Mouse (Mus musculus) liver, embryonic 14.5 days (tissue): ENCODE measurements around the gene Fhl3.

Experiments used
- CTCF ChIP-seq: IDR thresholded peaks from 2 replicates; pipeline ENCODE4 v1.5.1; 2016; ENCODE audit warnings: antibody characterized with exemption, low read depth, control low read depth
- EP300 ChIP-seq: IDR thresholded peaks from 2 replicates; pipeline ENCODE4 v1.6.1; 2016; ENCODE audit warnings: antibody characterized with exemption, low read depth

DNA sequence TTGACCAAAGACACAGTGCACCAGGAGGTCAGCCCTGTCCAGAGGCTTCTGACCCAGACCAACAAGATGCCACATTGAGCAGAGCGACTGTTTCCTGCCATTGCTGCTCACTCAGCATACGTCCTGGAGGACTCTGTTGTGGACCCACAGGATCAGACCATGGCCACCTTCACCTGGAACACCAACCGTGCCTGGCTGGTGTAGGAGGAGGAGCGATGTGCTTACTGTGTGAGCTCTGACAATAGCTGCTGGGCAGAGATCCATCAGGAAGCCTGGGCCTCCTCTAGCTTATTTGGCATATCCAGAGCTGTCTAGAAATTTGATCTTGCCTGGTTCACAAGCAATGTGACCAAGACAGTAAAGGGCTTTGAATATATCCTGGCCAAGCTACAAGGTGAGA is 18.6 kb downstream of the Fhl3 start:
- TF ChIP-seq CTCF: no peak
- no peak for TF ChIP-seq EP300
